Mouse (Mus musculus) thymus, postnatal 10 days (tissue): ENCODE data around the gene Trib3.

Source experiments
- DNase-seq, 2 experiments: peaks; one replicate each; pipeline ENCODE4 v3.0.0; 2021; ENCODE audit warnings: low spot score in 2 of 2

The Trib3 gene

GRCm38 (mm10) chr2:152343329-152344213 is at the start of gene Trib3:
TSS of gene Trib3 (minus strand) at chr2:152344032.
- DNase-seq = peak; percentile 77 to 90

- DNase-seq = no peak
Measured at GRCm38 (mm10) chr2:152393225-152394017, 49.6 kb upstream of the Trib3 start.

DNA sequence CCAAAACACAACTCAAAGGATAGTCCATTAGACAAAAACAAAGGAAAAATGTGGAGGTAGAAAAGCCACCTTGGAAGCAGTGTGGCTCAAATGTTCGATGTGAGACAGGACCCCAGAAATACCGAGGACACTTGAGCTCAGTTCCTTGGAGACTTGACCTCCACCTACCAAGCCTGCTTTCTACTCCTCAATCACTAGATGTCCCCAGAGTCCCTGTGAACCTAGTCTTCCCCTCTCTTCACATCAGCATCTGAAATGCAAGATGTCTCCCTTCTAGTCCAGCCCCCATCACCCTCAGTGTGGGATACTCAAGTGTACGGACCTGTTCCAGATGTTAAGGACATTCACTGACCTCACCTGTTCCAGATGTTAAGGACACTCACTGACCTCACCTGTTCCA is 49.0 kb upstream of the Trib3 start:
- DNase-seq = peak in 1 of 2 experiments; percentile 37

DNA sequence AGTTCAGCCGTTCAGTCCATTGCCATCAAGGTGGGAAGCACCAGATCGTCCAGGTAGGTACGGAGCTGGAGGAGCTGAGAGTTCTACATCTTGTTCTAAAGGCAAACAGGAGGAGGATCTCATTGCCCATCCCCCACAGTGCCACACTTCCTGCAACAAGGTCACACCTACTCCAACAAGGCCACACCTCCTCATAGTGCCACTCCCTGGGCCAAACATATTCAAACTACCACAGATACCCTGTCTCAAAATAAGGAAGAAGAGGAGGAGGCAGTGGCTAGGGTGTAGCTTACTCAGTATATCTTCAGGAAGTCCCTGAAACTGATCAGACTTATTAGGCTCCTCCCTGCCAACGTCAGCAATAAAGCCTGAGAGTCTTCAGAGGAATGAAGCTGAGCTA is 40.4 kb upstream of the Trib3 start:
- DNase-seq = no peak

- DNase-seq = no peak
Measured at GRCm38 (mm10) chr2:152376345-152376741, 32.5 kb upstream of the Trib3 start, which contains the start of gene Nrsn2. TSS of gene Nrsn2 (minus strand) at chr2:152376638.

- DNase-seq = no peak
Measured at GRCm38 (mm10) chr2:152375652-152376344, 32.0 kb upstream of the Trib3 start.

GRCm38 (mm10) chr2:152373547-152373946 is 29.7 kb upstream of the Trib3 start:
- no peak for DNase-seq

DNA sequence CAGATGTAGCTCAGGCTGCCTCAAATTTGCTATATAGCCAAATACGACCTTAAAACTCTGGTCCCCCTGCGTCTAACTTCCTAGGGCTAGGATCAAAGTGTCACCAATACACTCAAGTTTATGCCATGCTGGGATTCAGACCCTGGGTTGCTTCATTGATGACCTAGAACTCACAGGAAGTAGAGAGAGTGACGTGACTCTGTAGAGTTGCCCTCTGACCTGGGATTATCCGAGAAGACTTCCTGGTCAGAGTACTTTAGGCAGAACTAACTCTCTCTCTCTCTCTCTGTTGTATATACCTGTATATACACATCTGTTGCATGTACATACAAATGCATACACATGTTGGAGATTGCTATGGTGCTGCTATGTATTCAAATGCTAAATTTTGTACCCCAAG is 28.8 kb upstream of the Trib3 start:
- DNase-seq = no peak

DNA sequence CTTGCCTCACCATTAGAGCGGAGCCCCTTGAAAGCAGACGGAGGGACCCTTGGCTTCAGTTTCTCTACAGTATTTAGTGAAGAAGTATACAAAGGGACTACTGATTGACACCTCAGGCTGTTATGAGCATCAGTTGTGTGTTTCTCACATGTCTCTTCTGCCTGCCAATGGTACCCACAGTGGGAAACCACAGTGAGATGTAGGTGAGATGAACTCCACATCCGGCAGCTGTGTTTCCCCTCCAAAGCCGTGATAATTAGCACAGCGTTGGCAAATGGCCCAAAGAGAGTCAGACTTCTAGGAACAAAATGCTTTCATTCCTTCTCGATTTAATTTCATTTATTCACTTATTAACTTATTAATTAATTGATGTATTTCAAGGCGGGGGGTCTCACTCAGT is 28.3 kb upstream of the Trib3 start:
- peak; percentile 48 to 60 for DNase-seq

- peak; percentile 46 to 77 for DNase-seq
Measured at GRCm38 (mm10) chr2:152368532-152369140, 24.8 kb upstream of the Trib3 start.

DNA sequence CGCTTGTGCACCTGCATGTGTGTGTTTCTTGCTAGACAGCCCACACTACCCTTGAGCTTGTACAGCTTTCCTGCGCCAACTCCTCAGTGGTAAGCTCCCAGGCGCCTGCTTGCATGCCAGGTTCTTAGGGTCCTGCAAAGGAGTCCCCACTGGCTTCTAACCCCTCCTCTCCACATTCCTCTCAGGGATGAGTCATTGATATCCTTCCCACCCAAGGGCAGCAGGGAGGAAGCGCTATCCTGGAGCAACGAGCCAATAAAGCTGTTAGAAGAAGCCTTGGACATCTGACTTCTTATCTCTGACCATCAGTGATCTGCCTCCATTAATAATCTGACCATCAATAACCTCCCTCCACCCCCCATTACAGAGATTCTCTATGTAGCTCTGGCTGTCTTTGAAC is 24.1 kb upstream of the Trib3 start:
- DNase-seq = no peak

GRCm38 (mm10) chr2:152363245-152364147 is 19.7 kb upstream of the Trib3 start:
- DNase-seq = peak; percentile 41 to 66

DNA sequence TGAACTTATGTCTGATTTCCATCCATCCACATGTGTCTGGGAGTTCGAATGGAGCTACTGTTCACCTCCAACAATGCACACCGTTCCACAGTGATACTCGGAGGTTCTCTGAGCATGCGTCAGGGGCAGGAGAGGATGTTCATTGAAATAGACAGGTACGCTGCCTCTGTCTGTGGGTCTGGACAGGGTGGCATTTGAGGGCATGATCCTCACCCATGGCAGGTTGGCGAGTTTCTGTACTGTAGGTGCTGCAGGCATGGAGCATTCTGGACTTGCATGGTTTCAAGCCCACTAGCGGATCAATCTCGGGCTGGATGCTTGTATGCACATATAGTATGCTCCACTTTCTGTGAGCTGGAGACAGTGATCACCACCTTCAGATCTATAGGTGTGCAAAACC is 17.4 kb upstream of the Trib3 start:
- DNase-seq = no peak

DNA sequence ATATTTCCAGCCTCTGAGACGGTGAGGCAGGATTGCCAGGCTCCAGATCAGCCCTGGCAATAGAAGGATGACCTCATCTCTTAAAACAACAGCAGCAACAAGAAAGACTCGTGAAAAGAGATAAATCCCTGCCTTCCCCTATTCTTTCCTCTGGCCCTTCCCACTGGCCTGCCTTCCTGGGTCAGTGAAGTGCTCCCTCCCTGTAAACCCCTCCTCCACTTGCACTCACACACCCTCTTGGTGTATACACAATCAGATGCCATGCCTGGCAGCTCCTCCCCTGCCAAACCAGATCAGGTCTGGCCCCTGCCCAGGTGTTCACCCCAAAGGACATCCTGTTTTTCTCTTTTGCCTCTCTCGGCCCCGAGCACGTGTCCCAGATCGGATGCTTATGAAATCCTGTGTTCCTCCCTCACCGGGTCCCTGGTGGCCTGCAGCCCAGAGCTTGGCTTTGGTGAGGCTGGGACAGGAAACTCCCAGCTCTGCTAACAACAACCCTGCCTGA is 16.5 kb upstream of the Trib3 start:
- peak; percentile 11 to 13 for DNase-seq

DNA sequence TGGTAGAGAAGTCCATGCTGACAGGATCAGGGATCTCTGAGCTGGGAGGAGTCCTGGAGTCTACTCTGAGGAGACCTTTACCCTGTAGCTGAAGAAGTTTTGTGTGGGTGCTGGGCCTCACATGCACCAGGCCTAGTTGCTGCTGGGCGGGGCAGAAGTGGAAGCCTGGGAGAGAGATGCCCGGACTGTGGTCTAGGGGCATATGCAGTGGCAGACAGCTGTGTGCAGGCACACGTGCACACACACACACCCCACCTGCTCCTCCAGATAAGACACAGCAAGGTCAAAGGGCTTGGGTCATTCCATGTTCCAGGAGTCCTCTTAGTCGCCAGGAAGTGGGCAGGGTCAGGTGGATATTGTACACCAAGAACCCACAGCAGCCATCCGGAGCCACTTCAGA is 15.8 kb upstream of the Trib3 start:
- no peak for DNase-seq

- peak in 1 of 2 experiments; percentile 27 for DNase-seq
Measured at GRCm38 (mm10) chr2:152358977-152359376, 15.1 kb upstream of the Trib3 start.

GRCm38 (mm10) chr2:152357254-152357653 is 13.4 kb upstream of the Trib3 start:
- DNase-seq = no peak

GRCm38 (mm10) chr2:152349842-152350540 is 6.2 kb upstream of the Trib3 start:
- no peak for DNase-seq

- no peak for DNase-seq
Measured at GRCm38 (mm10) chr2:152349205-152349604, 5.4 kb upstream of the Trib3 start.

DNA sequence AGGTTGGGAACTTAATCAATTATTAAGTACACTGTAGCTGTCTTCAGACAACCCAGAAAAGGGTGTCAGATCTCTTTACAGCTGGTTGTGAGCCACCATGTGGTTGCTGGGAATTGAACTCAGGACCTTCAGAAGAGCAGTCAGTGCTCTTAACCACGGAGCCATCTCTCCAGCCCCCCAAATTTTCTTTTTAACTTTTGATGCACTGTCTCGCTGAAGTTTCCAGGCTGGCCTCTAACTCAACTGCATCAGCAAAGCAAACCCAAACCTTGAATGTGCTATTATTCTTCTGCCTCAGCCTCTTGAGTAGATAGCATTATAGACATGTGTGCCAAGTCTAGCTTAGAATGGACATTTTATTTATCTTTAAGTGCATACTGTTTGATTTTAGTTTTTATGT is 3.9 kb upstream of the Trib3 start:
- DNase-seq = no peak
